Mouse (Mus musculus) lung, embryonic 15.5 days (tissue): Measurements from ENCODE around the gene Syne1. TPM values are rescaled to one million over a fixed set of nuclear protein-coding genes. Genes with fewer than 3 reads are reported as not detected.

Experiments
- ATAC-seq: fragments of 200-750 bp; cut with Nextera tagmentation; 2 replicates; pipeline ENCODE4 v1.8.0; 2017; ENCODE audit warnings: moderate number of reproducible peaks, borderline replicate concordance; ENCODE audit not compliant: low FRiP score, low TSS enrichment; ENCODE audit errors: extremely low read depth
- H3K27ac ChIP-seq: fragments of 300-500 bp; sonication (generic); 2 replicates; pipeline ENCODE4 v1.5.1; 2015; ENCODE audit warnings: moderate library complexity, mild to moderate bottlenecking, inconsistent platforms
- H3K27me3 ChIP-seq: fragments of 300-500 bp; sonication (generic); 2 replicates; pipeline ENCODE4 v1.6.1; 2015; ENCODE audit warnings: inconsistent platforms
- H3K36me3 ChIP-seq: fragments of 300-500 bp; sonication (generic); 2 replicates; pipeline ENCODE4 v1.6.1; 2015; ENCODE audit warnings: inconsistent platforms
- H3K4me1 ChIP-seq: fragments of 300-500 bp; sonication (generic); 2 replicates; pipeline ENCODE4 v1.6.1; 2015; ENCODE audit warnings: inconsistent platforms
- H3K4me2 ChIP-seq: fragments of 300-500 bp; sonication (generic); 2 replicates; pipeline ENCODE4 v1.6.1; 2015; ENCODE audit warnings: inconsistent platforms, mild to moderate bottlenecking, moderate library complexity
- H3K4me3 ChIP-seq: fragments of 300-500 bp; sonication (generic); 2 replicates; pipeline ENCODE4 v1.5.1; 2015; ENCODE audit warnings: mild to moderate bottlenecking, inconsistent platforms
- H3K9ac ChIP-seq: fragments of 300-500 bp; sonication (generic); 2 replicates; pipeline ENCODE4 v1.6.1; 2015; ENCODE audit warnings: inconsistent platforms
- H3K9me3 ChIP-seq: fragments of 300-500 bp; sonication (generic); 2 replicates; pipeline ENCODE4 v1.6.1; 2016; ENCODE audit warnings: inconsistent platforms
- WGBS: fragments of 180-500 bp; shearing (Covaris S2); methylation state at CpG from one replicate; pipeline ENCODE4 v1.1.7; 2015; 5-methylcytosine and 5-hydroxymethylcytosine counted together
- polyA plus RNA-seq: library from polyadenylated mRNA; unstranded; fragments of >200 nt; fragmentation: Nextera tagmentation; extraction: Ambion mirVana; gene quantifications from 2 replicates; pipeline ENCODE4 v1.2.1, GENCODE M21; 2015

Syne1 gene
- 4.8 and 4.9 TPM in 2 replicates for polyA plus RNA-seq

GRCm38 (mm10) chr10:5551382-5551781 is at the start of gene Syne1:
Gene Syne1 (minus strand): TSS chr10:5551482.
- 62% methylated on average over 5 of the region's 5 CpGs for WGBS
- Histone ChIP-seq H3K4me1 (0 out of 2 replicates have a peak, but pooled peaks cover 3% of the 10 kb centered on the region), H3K4me2 (peak within 1 kb of the TSS; percentile 85), H3K27me3 (no peaks in the 10 kb centered on the region; the same call in 1 of the 2 replicates), H3K9me3 (no peaks in the 10 kb centered on the region), H3K4me3 (peak within 1 kb of the TSS; percentile 41), H3K9ac (peak within 1 kb of the TSS; percentile 8; the same call in 1 of the 2 replicates), H3K27ac (no peak within 1 kb of the TSS), H3K36me3 (no peaks in the 10 kb centered on the region)
- no peak for ATAC-seq

GRCm38 (mm10) chr10:5600123-5600522 is 48.8 kb upstream of the Syne1 start:
- Histone ChIP-seq H3K27ac (no peak overlapping the region), H3K27me3 (no peaks in the 10 kb centered on the region), H3K9me3 (no peaks in the 10 kb centered on the region), H3K4me3 (no peak overlapping the region), H3K9ac (no peak overlapping the region), H3K36me3 (no peaks in the 10 kb centered on the region), H3K4me2 (no peak overlapping the region), H3K4me1 (no peaks in the 10 kb centered on the region)
- WGBS: 13% methylated on average over 7 of the region's 7 CpGs
- ATAC-seq: peak; percentile 69

- H3K4me1 ChIP-seq: no peaks in the 10 kb centered on the region
- no peak overlapping the region for H3K4me3 ChIP-seq
- no peak overlapping the region for H3K27ac ChIP-seq
- H3K36me3 ChIP-seq: no peaks in the 10 kb centered on the region
- no peak for ATAC-seq
- H3K27me3 ChIP-seq: no peaks in the 10 kb centered on the region
- WGBS: 42% methylated on average over 6 of the region's 6 CpGs
- no peaks in the 10 kb centered on the region for H3K9me3 ChIP-seq
- no peak overlapping the region for H3K9ac ChIP-seq
- H3K4me2 ChIP-seq: no peak overlapping the region
These were observed 45.3 kb upstream of the Syne1 start for GRCm38 (mm10) chr10:5596559-5596958.

- ATAC-seq: no peak
- Histone ChIP-seq H3K9ac (no peak overlapping the region), H3K27ac (no peak overlapping the region), H3K27me3 (no peaks in the 10 kb centered on the region), H3K9me3 (no peaks in the 10 kb centered on the region), H3K4me3 (peak overlapping the region; percentile 17), H3K36me3 (no peaks in the 10 kb centered on the region), H3K4me2 (peak overlapping the region; percentile 4), H3K4me1 (no peaks in the 10 kb centered on the region)
- WGBS: 54% methylated on average over 5 of the region's 5 CpGs
These were observed 43.2 kb upstream of the Syne1 start for GRCm38 (mm10) chr10:5594457-5594856.

- Histone ChIP-seq H3K4me2 (peak within 1 kb of the TSS; percentile 4), H3K4me1 (no peaks in the 10 kb centered on the region), H3K36me3 (no peaks in the 10 kb centered on the region), H3K27ac (peak within 1 kb of the TSS; percentile 74), H3K4me3 (peak within 1 kb of the TSS; percentile 17), H3K9ac (no peak within 1 kb of the TSS), H3K9me3 (no peaks in the 10 kb centered on the region), H3K27me3 (no peaks in the 10 kb centered on the region)
- ATAC-seq: no peak
- under 1% methylated on average over 5 of the region's 5 CpGs for WGBS
These were observed 42.2 kb upstream of the Syne1 start, which contains the start of gene Myct1 for GRCm38 (mm10) chr10:5593464-5593863. Gene Myct1 (plus strand): TSS chr10:5593775.

DNA sequence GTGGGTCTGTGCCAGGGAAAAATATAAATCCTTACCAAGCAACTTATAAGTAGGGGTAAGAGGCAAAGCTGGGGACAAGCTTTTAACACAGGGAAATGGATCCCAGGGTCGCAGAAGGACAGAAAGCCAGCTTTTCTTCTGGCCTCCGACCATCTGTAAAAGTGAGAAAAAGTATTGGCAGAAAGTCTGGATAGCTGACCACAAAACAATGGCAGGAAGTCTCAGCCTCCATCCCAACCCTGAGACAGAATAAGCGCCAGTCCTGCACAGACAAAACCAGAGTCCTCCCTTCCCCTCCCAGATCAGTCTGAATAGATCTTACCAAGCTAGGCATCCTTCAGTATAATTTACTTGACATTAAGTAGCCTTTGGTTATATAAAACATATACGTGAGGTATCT is 40.7 kb upstream of the Syne1 start:
- WGBS: 66% methylated on average over 4 of the region's 4 CpGs
- Histone ChIP-seq H3K4me1 (no peaks in the 10 kb centered on the region), H3K9ac (no peak overlapping the region), H3K27me3 (no peaks in the 10 kb centered on the region), H3K4me2 (no peak overlapping the region), H3K36me3 (no peaks in the 10 kb centered on the region), H3K27ac (peak overlapping the region; percentile 70), H3K9me3 (no peaks in the 10 kb centered on the region), H3K4me3 (no peak overlapping the region)
- peak; percentile 57; the same call in 1 of the 2 replicates for ATAC-seq

- ATAC-seq: no peak
- Histone ChIP-seq H3K4me3 (no peak overlapping the region), H3K36me3 (no peaks in the 10 kb centered on the region), H3K9ac (no peak overlapping the region), H3K9me3 (no peaks in the 10 kb centered on the region), H3K4me1 (no peaks in the 10 kb centered on the region), H3K27ac (peak overlapping the region; percentile 70), H3K4me2 (no peak overlapping the region), H3K27me3 (no peaks in the 10 kb centered on the region)
- WGBS: 75% methylated on average over 2 of the region's 2 CpGs
These were observed 39.8 kb upstream of the Syne1 start for GRCm38 (mm10) chr10:5591061-5591460.

DNA sequence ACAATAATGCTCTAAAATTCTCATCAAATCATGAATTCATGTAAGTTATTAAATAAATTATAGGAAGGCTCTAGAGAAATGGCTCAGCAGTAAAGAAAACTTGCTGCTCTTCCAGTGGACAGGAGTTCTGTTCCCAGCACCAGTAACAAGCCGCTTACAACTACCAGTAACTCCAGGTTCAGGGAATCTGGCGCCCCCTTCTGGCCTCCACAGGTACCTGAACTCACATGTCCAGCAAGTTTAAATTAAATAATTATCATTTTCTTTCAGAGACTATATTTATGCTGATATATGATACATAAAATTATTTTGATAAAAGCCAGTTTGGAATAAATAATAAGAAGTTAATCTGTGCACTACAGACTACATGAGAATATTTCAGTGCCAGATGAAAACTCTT is 22.0 kb upstream of the Syne1 start:
- H3K4me1 ChIP-seq: no peaks in the 10 kb centered on the region
- WGBS: 40% methylated on average over 2 of the region's 2 CpGs
- no peaks in the 10 kb centered on the region for H3K36me3 ChIP-seq
- H3K27me3 ChIP-seq: no peaks in the 10 kb centered on the region
- H3K27ac ChIP-seq: no peak overlapping the region
- ATAC-seq: no peak
- no peak overlapping the region for H3K9ac ChIP-seq
- no peak overlapping the region for H3K4me2 ChIP-seq
- no peaks in the 10 kb centered on the region for H3K9me3 ChIP-seq
- no peak overlapping the region for H3K4me3 ChIP-seq

GRCm38 (mm10) chr10:5571332-5571731 is 20.1 kb upstream of the Syne1 start:
- Histone ChIP-seq H3K36me3 (no peaks in the 10 kb centered on the region), H3K4me2 (no peak overlapping the region), H3K27ac (no peak overlapping the region), H3K9me3 (no peaks in the 10 kb centered on the region), H3K4me3 (no peak overlapping the region), H3K4me1 (no peaks in the 10 kb centered on the region), H3K27me3 (no peaks in the 10 kb centered on the region), H3K9ac (no peak overlapping the region)
- WGBS: 63% methylated on average over 5 of the region's 5 CpGs
- no peak for ATAC-seq

GRCm38 (mm10) chr10:5570059-5570458 is 18.8 kb upstream of the Syne1 start:
- Histone ChIP-seq H3K4me1 (no peaks in the 10 kb centered on the region), H3K27me3 (no peaks in the 10 kb centered on the region), H3K9ac (no peak overlapping the region), H3K27ac (no peak overlapping the region), H3K4me3 (no peak overlapping the region), H3K4me2 (no peak overlapping the region), H3K9me3 (no peaks in the 10 kb centered on the region), H3K36me3 (no peaks in the 10 kb centered on the region)
- ATAC-seq: no peak
- WGBS: 82% methylated on average over 8 of the region's 8 CpGs

GRCm38 (mm10) chr10:5568991-5569390 is 17.7 kb upstream of the Syne1 start:
- H3K4me2 ChIP-seq: no peak overlapping the region
- H3K27me3 ChIP-seq: no peaks in the 10 kb centered on the region
- no peak overlapping the region for H3K9ac ChIP-seq
- no peak for ATAC-seq
- H3K27ac ChIP-seq: no peak overlapping the region
- no peaks in the 10 kb centered on the region for H3K9me3 ChIP-seq
- no peaks in the 10 kb centered on the region for H3K36me3 ChIP-seq
- no peaks in the 10 kb centered on the region for H3K4me1 ChIP-seq
- no peak overlapping the region for H3K4me3 ChIP-seq
- 79% methylated on average over 4 of the region's 4 CpGs for WGBS

DNA sequence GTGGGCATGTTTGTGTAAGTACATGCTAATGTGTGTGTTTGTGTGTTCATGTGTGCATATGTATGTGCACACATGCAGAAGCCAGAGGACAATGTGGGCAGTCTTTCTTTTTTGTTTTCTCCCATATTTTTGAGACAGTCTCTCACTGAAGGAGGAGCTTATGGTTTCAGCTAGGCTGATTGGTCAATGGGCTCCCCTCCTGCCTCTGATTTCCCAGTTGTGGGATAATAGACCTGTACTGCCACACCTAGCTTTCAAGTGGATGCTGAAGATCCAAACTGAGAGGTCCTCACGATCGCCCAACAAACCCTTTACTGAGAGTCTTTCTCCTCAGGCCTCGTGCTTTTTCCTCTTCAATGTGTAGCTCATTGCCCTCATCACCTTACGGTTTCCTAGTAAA is 10.4 kb upstream of the Syne1 start:
- no peak overlapping the region for H3K4me2 ChIP-seq
- WGBS: 73% methylated on average over 4 of the region's 4 CpGs
- no peak for ATAC-seq
- H3K36me3 ChIP-seq: no peaks in the 10 kb centered on the region
- no peaks in the 10 kb centered on the region for H3K9me3 ChIP-seq
- H3K4me3 ChIP-seq: no peak overlapping the region
- H3K27me3 ChIP-seq: no peaks in the 10 kb centered on the region
- H3K27ac ChIP-seq: no peak overlapping the region
- H3K9ac ChIP-seq: no peak overlapping the region
- H3K4me1 ChIP-seq: no peaks in the 10 kb centered on the region

DNA sequence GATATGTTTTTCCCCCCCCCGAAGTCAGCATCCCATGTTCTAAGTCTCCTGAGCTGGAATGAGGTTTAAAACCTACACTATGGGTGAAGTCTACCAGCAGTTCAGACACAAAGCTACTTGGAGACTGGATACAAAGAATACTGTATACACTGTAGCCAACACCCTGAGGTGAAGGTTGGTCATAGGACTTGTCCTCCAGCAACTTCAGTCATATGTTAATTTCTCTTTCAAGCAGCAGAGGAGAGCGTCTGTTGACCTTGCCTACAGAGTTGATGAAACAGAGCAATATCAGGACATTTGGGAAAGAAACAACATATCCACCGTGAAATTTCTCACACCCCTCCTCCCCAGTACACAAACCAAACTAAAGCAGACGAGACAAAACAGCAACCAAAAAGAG is 9.2 kb upstream of the Syne1 start:
- H3K4me2 ChIP-seq: no peak overlapping the region
- WGBS: 69% methylated on average over 4 of the region's 4 CpGs
- no peak overlapping the region for H3K27ac ChIP-seq
- H3K4me3 ChIP-seq: no peak overlapping the region
- ATAC-seq: no peak
- H3K36me3 ChIP-seq: no peaks in the 10 kb centered on the region
- H3K27me3 ChIP-seq: no peaks in the 10 kb centered on the region
- H3K4me1 ChIP-seq: no peaks in the 10 kb centered on the region
- no peaks in the 10 kb centered on the region for H3K9me3 ChIP-seq
- no peak overlapping the region for H3K9ac ChIP-seq
